Mouse (Mus musculus) lung, postnatal 0 days (tissue): ENCODE data around the gene Ptbp1. TPM values are rescaled to one million over a fixed set of nuclear protein-coding genes. Genes with fewer than 3 reads are reported as not detected.
"Not testable (repeated sequence)": the region's sequence is repeated elsewhere in the genome, so short reads cannot be mapped to it uniquely, and the experiment has no call there.

Experiments used
- ATAC-seq: fragments of 200-750 bp; cut with Nextera tagmentation; 2 replicates; pipeline ENCODE4 v1.8.0; 2017; ENCODE audit warnings: moderate library complexity
- DNase-seq: peaks from one replicate; pipeline ENCODE4 v3.0.0-alpha.2; 2016; ENCODE audit warnings: low spot score
- H3K27ac ChIP-seq: fragments of 300-500 bp; sonication (generic); 2 replicates; pipeline ENCODE4 v1.5.1; 2014; ENCODE audit warnings: antibody characterized with exemption, mild to moderate bottlenecking, low read length, mixed read lengths
- H3K27me3 ChIP-seq: fragments of 300-500 bp; sonication (generic); replicated peaks from 2 replicates; pipeline ENCODE4 v1.6.1; 2014; ENCODE audit warnings: low read length, mixed read lengths; ENCODE audit not compliant: insufficient read depth
- H3K36me3 ChIP-seq: fragments of 300-500 bp; sonication (generic); 2 replicates; pipeline ENCODE4 v1.6.1; 2014; ENCODE audit warnings: low read length, mixed read lengths; ENCODE audit not compliant: insufficient read depth
- H3K4me1 ChIP-seq: fragments of 300-500 bp; sonication (generic); 2 replicates; pipeline ENCODE4 v1.6.1; 2014; ENCODE audit warnings: antibody characterized with exemption, low read depth, low read length, mixed read lengths; ENCODE audit not compliant: insufficient read depth
- H3K4me2 ChIP-seq: fragments of 300-500 bp; sonication (generic); replicated peaks from 2 replicates; pipeline ENCODE4 v1.6.1; 2014; ENCODE audit warnings: low read depth, mild to moderate bottlenecking, low read length, moderate library complexity, mixed read lengths
- H3K4me3 ChIP-seq: fragments of 300-500 bp; sonication (generic); 2 replicates; pipeline ENCODE4 v1.5.1; 2014; ENCODE audit warnings: low read depth, low read length
- H3K9ac ChIP-seq: fragments of 300-500 bp; sonication (generic); replicated peaks from 2 replicates; pipeline ENCODE4 v1.6.1; 2014; ENCODE audit warnings: low read depth, mild to moderate bottlenecking
- H3K9me3 ChIP-seq: fragments of 300-500 bp; sonication (generic); 2 replicates; pipeline ENCODE4 v1.6.1; 2016; ENCODE audit warnings: low read length, mixed read lengths
- CTCF ChIP-seq: IDR thresholded peaks from 2 replicates; pipeline ENCODE4 v1.5.1; 2016; ENCODE audit warnings: antibody characterized with exemption, mild to moderate bottlenecking
- EP300 ChIP-seq: IDR thresholded peaks from 2 replicates; pipeline ENCODE4 v1.6.1; 2016; ENCODE audit warnings: antibody characterized with exemption, mild to moderate bottlenecking, control low read depth
- WGBS: fragments of 180-500 bp; shearing (Covaris S2); extraction: QIAGEN DNeasy Blood & Tissue Kit; methylation state at CpG from one replicate; pipeline ENCODE4 v1.1.7; 2014; 5-methylcytosine and 5-hydroxymethylcytosine counted together
- polyA plus RNA-seq: library from polyadenylated mRNA; unstranded; fragments of >200 nt; fragmentation: Nextera tagmentation; extraction: Ambion mirVana; gene quantifications from 2 replicates; pipeline ENCODE4 v1.2.1, GENCODE M21; 2015

The Ptbp1 gene
- polyA plus RNA-seq, 1 experiment from 2014 or later: 109 TPM

DNA sequence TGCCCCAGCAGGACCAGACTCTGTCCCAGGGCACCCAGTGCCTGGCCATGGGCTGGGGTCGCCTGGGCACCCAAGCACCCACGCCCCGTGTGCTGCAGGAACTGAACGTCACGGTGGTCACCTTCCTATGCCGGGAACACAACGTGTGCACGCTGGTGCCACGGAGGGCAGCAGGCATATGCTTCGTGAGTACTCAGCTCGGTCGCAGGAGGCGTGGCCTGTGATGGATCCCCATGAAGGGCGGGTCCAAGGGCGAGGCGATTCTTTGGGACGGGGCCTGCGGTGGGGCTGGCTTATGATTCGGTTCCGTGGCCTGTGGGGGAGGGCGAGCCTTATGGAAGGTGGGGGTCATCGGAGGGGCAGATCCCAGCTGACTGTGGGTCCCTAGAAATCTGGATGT, 27.8 kb downstream of the Ptbp1 start:
- Histone ChIP-seq H3K27ac (no peak overlapping the region), H3K36me3 (no peaks in the 10 kb centered on the region), H3K27me3 (no peaks in the 10 kb centered on the region), H3K9me3 (no peaks in the 10 kb centered on the region), H3K4me3 (no peak overlapping the region), H3K4me1 (0 out of 2 replicates have a peak, but pooled peaks cover 4% of the 10 kb centered on the region), H3K4me2 (peak overlapping the region; percentile 33), H3K9ac (no peak overlapping the region)
- WGBS: 6% methylated on average over 22 of the region's 22 CpGs
- ATAC-seq: peak; percentile 13; the same call in 1 of the 2 replicates
- TF ChIP-seq CTCF (no peak), EP300 (no peak)
- DNase-seq: peak; percentile 41

DNA sequence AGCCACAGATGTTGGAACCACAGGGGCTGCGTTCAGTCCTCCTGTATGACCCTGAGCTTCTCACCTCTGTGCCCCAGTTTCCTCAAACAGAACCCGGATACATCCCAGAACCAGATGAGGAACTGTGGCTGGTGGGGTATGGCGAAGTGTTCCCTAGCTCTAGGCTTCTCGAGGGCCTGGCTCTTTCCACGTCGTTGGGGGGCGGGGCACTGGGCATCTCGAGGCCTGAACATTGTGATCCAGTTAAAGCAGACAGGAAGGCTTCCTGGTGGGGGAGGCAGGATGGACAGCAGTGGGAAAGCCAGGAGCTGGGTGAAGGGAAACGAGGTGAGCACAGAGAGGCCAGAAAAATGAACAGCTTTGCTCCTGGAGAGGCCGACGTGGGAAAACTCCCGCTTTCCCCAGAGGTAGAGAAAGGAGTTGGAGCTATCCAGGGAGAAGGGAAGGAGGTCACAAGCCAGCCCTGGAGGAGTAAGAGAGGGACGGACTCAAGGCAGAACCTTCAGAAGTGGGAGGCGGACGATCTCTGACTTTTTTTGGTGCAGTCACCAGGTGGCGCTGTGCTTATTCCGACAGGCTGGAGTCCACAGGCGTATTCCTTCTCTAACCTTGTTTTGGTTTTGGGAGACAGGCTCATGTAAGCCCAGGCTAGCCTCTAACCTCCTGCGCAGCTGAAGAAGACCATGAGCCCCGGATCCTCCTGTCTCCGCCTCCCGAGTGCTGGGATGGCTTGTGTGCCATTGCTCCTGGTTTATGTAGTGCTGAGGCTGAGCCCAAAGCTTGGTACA, 29.3 kb downstream of the Ptbp1 start:
- Histone ChIP-seq H3K9me3 (no peaks in the 10 kb centered on the region), H3K4me3 (no peak overlapping the region), H3K9ac (no peak overlapping the region), H3K4me2 (no peak overlapping the region), H3K27ac (no peak overlapping the region), H3K36me3 (no peaks in the 10 kb centered on the region), H3K27me3 (no peaks in the 10 kb centered on the region), H3K4me1 (0 out of 2 replicates have a peak, but pooled peaks cover 4% of the 10 kb centered on the region)
- peak; percentile 84 for TF ChIP-seq CTCF
- TF ChIP-seq EP300: no peak
- peak; percentile 58 for ATAC-seq
- WGBS: 16% methylated on average over 22 of the region's 22 CpGs
- DNase-seq: peak; percentile 87

DNA sequence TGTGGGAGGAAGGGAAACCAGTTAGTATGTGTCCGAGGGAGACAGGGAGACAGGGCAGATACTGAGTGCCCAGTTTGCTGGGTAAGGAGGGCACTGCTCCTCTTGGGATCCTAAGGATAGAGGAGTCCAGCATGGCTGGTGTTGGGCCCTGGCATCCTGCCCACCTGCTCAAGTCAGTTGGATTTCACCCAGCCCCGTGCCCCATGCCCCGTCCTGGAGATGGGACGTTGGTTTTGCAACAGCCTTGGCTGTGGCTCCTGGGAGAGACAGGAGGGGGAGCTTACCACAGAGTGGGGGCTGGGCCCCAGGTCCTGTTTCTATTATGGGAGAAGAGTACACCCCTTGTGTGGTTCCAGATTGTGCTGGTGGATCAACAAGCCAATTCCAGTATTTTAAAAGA, 30.2 kb downstream of the Ptbp1 start:
- no peaks in the 10 kb centered on the region for H3K36me3 ChIP-seq
- ATAC-seq (peak; percentile 35), DNase-seq (peak; percentile 59)
- H3K27me3 ChIP-seq: no peaks in the 10 kb centered on the region
- H3K9me3 ChIP-seq: no peaks in the 10 kb centered on the region
- no peak overlapping the region for H3K4me3 ChIP-seq
- WGBS: 16% methylated on average over 4 of the region's 4 CpGs
- H3K4me1 ChIP-seq: 0 out of 2 replicates have a peak, but pooled peaks cover 4% of the 10 kb centered on the region
- H3K9ac ChIP-seq: no peak overlapping the region
- no peak overlapping the region for H3K27ac ChIP-seq
- TF ChIP-seq EP300: no peak
- TF ChIP-seq CTCF: no peak
- no peak overlapping the region for H3K4me2 ChIP-seq

DNA sequence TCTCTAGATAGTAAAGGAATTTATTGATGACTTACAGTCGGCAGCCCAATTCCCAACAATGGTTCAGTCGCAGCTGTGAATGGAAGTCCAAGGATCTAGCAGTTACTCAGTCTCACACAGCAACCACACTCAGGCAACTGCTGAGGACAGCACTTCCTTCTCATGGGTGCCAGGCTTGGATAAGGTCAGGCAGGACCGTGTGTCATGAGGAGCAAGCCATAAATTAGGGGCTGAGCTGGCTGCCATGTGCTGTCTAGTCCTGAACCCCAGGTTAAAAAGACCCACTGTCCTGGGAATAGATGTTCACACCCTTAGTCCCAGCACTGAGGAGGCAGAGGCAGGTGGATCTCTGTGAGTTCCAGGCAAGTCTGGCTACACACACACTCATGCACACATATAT, 30.7 kb downstream of the Ptbp1 start:
- not testable (repeated sequence) for H3K27ac ChIP-seq, H3K27me3 ChIP-seq, H3K4me1 ChIP-seq, H3K4me2 ChIP-seq, H3K4me3 ChIP-seq, ATAC-seq, H3K36me3 ChIP-seq, H3K9me3 ChIP-seq, H3K9ac ChIP-seq, DNase-seq
- WGBS: 50% methylated on average over 2 of the region's 3 CpGs

DNA sequence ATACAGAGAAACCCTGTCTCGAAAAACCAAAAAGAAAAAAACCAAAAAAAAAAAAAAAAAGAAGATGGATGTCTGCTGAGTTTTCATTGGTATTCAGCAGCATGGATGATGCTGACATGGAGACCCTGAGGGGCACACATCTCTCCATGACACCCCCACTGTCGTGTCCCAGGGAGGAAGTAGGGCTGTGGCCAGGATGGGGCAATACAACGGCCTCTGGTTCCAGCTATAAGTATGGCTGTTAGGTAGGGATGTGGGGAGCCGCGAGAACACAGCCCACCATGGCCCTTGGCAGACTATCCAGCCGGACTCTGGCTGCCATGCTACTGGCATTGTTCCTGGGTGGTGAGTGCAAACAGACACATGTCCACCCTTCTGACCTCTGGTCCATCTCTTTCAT, 31.8 kb downstream of the Ptbp1 start, which contains the start of gene Elane:
Elane (plus strand) TSS at position 194 of the 400 bp plus-strand sequence.
- TF ChIP-seq EP300: no peak
- TF ChIP-seq CTCF: no peak
- Histone ChIP-seq H3K27ac (no peak within 1 kb of the TSS), H3K27me3 (no peaks in the 10 kb centered on the region), H3K4me1 (0 out of 2 replicates have a peak, but pooled peaks cover 4% of the 10 kb centered on the region), H3K4me2 (no peak within 1 kb of the TSS), H3K36me3 (no peaks in the 10 kb centered on the region), H3K9ac (no peak within 1 kb of the TSS), H3K9me3 (no peaks in the 10 kb centered on the region), H3K4me3 (no peak within 1 kb of the TSS)
- no peak for ATAC-seq
- DNase-seq: no peak
- WGBS: 67% methylated on average over 6 of the region's 6 CpGs

DNA sequence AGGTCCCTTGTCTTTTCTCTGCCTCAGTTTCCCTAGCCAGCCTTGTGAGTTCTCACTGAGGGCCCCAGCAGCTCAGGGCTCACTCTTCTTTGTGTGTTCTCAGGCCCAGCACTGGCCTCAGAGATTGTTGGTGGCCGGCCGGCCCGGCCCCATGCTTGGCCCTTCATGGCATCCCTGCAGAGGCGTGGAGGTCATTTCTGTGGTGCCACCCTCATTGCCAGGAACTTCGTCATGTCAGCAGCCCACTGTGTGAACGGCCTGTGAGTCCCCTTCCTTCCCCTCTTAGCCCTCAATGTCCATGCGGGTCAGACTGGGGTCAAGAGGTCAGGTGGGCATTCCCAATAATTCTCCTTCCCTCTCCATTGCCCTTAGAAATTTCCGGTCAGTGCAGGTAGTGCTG, 32.4 kb downstream of the Ptbp1 start:
- Histone ChIP-seq H3K4me1 (0 out of 2 replicates have a peak, but pooled peaks cover 4% of the 10 kb centered on the region), H3K9ac (no peak overlapping the region), H3K27ac (no peak overlapping the region), H3K4me3 (no peak overlapping the region), H3K27me3 (no peaks in the 10 kb centered on the region), H3K36me3 (no peaks in the 10 kb centered on the region), H3K9me3 (no peaks in the 10 kb centered on the region), H3K4me2 (no peak overlapping the region)
- TF ChIP-seq EP300 (no peak), CTCF (no peak)
- no peak for DNase-seq
- no peak for ATAC-seq
- 78% methylated on average over 8 of the region's 8 CpGs for WGBS
